Mouse (Mus musculus) v-Abl transformed pro-B cells (cell line): ENCODE measurements around the gene Mrpl37.

Source experiments
- in situ Hi-C, 2 experiments: fragments of 400-800 bp; cut with MboI; formaldehyde crosslinking; loops; one replicate each; pipeline ENCODE4 v1.15.1; 2025; ENCODE audit not compliant: unreplicated experiment in 2 of 2

Mrpl37 gene

GRCm38 (mm10) chr4:107020287-107021000 lies 46.2 kb downstream of the Mrpl37 start:
- in situ Hi-C loops = no loop called here

- in situ Hi-C loops = no loop called here
Measured at GRCm38 (mm10) chr4:107019027-107019426, 47.6 kb downstream of the Mrpl37 start.

DNA sequence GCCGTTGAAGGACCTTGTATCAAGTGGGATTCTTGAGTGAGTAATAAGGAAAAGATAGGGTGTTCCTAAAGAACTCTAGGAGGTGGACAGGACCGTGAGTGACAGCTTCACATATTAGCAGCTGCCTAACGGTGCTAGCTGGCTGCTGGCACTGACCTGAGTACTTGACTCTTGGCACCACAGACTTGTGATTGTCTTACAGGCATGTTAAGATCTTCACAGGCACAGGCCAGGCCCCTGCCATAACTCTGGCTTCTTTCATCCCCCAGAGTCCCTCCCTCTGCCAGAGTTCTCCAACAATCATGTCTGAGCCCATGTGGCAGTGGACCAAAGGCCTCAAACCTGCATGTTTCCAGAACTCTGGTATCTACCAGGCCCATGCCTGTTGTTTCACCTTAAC lies 48.1 kb downstream of the Mrpl37 start:
- in situ Hi-C loops = no loop called here

DNA sequence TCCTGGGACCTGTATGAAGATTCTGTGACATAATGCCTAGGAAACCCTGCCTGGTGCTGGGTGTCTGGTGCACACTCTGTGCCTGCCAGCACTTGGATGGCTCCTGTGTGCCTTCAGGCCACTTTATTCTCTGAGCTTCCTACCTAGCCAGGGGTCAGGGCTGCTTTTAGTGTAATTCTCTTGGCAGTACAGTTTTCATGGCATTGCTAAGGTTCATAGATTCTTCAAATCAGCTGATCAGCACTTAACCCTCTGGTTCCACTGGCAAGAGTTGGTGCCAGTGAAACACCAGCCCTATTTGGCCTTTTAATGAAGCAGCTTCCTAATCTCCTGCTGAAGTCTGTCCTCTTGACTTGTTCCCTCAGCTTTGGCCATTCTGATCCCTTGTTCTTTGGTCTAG lies 49.4 kb downstream of the Mrpl37 start:
- in situ Hi-C loops = no loop called here

DNA sequence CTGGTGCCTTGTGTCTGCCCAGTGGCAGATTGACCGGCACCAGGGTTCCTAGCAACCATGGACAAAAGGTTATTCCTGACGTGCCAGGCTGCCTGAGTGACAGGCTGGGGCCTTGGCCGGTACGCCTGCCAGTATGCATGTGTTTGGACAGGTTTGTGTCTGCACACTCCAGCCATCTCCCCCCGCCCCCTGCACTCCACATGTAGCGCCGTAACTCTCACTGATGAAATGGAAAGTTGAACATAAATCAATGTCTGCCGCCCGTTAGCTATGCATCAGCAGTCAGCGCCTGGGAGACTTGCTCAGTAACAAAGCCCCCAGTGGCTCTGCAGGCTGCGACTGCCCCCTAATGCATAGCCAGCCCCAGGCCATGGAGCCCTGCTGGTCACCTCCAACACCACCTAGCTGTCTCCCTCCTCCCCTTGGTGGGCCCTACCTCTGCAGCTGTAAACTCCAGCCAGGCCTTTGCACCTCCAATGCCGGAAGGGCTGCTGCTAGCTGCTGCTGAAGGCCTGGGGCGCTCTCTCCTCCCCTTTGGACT lies 50.6 kb downstream of the Mrpl37 start:
- in situ Hi-C loops = no loop called here

DNA sequence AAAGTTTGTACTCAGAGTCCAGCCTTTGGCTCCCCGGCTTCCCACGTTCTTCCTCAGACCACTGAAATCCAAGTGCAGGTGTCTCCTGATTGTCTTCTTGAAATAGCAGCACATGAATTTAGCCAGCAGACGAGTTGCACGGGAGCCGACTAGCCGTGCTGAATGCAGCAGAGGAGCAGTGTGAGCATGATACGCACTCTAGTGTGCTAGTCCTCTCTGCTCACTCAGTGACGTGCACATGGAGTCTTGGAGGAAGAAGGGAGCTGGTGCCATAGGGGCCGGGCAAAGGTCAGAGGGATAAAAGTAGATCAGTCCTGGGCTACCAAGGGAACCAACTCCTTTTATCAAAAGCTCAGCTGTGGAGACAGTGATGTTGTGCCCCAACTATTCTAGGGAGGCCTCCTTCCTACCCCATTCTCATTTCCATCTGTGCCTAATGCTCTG lies 52.8 kb downstream of the Mrpl37 start:
- in situ Hi-C loops = no loop called here

DNA sequence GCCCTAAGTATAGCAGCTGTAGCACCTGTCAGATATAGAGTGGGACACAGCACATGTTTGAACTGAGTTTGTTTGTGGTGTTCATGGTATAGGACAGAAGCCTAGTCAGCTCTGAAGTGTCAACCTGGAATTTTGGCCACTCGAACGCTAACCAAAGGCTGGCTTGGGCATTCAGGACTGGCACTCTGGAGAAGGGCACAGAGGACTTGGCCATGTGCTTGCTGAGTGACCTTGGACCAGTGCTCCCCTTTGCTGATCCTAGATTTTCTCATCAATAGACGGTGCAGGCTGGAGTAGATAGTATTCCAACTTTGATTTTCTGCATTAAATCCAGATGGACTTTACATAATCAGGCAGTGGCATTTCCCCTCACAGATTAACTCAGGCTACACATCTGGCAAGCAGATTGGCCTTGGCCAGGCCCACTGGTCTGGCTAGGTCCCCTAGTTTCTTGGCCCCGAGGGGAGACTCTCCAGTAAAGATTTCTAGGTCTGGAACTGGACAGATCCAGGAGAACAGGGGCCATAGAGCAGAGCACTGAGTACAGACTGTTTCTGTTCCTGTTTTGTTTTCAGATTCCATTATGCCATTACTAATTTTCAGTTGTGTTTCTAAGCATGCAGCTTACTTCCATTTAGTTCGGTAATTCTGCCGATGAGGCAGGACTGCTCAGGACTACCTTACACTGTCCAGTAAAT lies 53.4 kb downstream of the Mrpl37 start:
- in situ Hi-C loops = no loop called here

- in situ Hi-C loops = no loop called here
Measured at GRCm38 (mm10) chr4:107012574-107012973, 54.1 kb downstream of the Mrpl37 start.

- in situ Hi-C loops = no loop called here
Measured at GRCm38 (mm10) chr4:107012005-107012478, 54.6 kb downstream of the Mrpl37 start.

- in situ Hi-C loops = no loop called here
Measured at GRCm38 (mm10) chr4:107011325-107012004, 55.2 kb downstream of the Mrpl37 start.

DNA sequence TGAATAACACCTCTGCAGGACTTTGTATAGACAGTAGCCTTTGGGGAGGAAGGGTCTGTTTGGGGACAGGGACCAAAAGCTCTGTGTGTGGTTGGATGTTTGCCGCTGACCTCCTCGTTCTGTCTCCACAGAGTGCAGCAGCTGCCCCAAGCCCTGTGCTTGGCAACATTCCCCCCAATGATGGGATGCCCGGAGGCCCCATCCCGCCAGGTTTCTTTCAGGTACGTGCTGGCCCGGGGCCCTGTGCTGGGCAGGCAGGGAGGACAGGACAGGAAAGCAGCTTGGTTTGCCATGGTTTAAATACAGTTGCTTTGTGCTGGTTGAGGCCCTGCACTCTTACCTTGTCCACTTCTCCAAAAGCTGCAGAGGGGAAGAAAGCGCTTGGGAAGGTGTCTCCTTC lies 57.1 kb downstream of the Mrpl37 start:
- in situ Hi-C loops = no loop called here

GRCm38 (mm10) chr4:107008161-107008560 lies 58.5 kb downstream of the Mrpl37 start:
- in situ Hi-C loops = no loop called here

DNA sequence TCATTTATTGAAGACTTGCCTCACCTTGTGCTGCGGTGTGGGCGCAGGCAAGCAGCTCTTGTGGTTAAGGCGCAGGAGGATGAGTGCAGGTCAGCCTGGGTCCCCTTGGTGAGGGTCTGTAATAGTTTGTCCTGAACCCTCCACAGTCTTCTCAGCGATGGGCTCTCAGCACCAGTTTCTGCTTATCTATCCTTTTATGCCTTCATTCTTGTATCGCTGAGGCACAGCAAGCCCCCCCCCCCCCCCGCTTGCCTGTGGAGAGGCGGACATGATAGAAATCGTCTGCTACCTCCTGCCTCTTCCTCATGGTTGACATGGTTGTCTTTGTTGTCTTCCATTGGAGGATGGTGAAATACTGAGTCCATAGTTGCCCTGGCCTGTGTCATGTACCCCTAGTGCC lies 59.3 kb downstream of the Mrpl37 start:
- in situ Hi-C loops = no loop called here

- in situ Hi-C loops = no loop called here
Measured at GRCm38 (mm10) chr4:107006807-107007206, 59.9 kb downstream of the Mrpl37 start.

DNA sequence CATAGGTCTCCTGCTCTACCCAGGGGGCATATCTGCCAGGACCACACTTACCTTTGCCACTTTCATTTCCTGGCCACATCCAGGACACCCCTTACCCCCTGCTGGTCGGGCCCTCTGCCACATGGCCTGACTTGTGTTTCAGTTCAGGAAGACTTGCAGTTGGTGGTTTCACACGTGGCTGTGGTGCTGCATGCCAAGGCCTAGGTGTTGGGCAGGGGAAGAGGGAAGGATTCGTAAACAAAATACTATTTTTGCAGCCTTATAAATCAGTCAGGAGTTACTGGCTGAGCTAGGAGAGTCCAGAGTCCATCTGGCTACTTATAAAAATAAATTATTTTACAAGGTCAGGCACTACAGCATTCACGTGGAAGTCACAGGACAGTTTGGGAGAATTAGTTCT lies 60.4 kb downstream of the Mrpl37 start:
- in situ Hi-C loops = no loop called here
